8 mouse cellular contexts compared by ENCODE assay signal in the genomic region with DNA sequence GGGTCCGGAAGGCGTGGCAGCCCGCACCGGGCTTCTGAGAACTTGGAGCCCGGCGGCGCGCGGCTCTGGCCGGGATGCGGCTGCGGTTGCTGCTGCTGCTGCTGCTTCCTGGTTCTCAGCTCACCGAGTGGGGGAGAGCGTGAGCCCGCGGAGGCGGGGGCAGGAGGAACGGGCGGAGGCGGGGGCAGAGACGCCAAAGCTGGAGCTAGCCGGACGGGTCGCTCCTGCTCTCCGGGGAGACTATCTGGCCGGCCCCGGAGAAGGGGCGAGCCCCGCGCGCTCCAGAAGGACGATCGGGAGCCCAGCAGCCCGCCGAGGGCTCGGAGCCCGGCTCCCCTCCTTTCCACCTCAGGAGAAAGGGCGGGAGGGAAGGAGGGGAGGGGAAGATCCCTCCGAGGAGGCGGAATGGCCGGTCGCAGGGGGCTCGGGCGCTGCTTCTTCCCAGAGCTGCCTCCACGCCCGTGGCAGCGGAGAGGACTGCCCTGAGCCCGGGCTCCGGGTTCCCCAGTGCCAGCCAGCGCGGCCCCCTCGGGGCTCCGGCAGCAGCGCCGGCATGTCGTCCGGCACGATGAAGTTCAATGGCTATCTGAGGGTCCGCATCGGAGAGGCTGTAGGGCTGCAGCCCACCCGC. TPM values are rescaled to one million over a fixed set of nuclear protein-coding genes. Genes with fewer than 3 reads are reported as not detected.
DNase-seq lines count a peak whose midpoint lies in the region; ATAC-seq and TF ChIP-seq lines count a peak whose summit lies in the region.

A gene (plus strand): TSS at position 187 of the 631 bp plus-strand sequence.

- H3K27me3 ChIP-seq in lung, embryonic 14.5 days (ENCODE audit: insufficient read depth, low read length) = peaks cover 13% of the 10 kb centered on the region
- H3K27me3 ChIP-seq in neural tube, embryonic 14.5 days (ENCODE audit: control insufficient read depth, insufficient read depth, low read length) = peaks cover 17% of the 10 kb centered on the region; the same call in 1 of the 2 replicates
- peaks cover 2% of the 10 kb centered on the region; the same call in 1 of the 2 replicates for H3K27me3 ChIP-seq in testis, adult 2 months (ENCODE audit: control insufficient read depth, insufficient read depth, low read length)

- peak; percentile 59 for TF ChIP-seq CTCF in layer of hippocampus, adult 2 months (conservative IDR thresholded peaks at IDR 0.05)
- peak; percentile 56 for TF ChIP-seq CTCF in lung, embryonic 14.5 days (IDR thresholded peaks at IDR 0.05; ENCODE audit: low read depth)
- TF ChIP-seq CTCF in testis, adult 2 months (IDR thresholded peaks at IDR 0.05; ENCODE audit: control insufficient read depth, insufficient read depth, insufficient replicate concordance, low read depth, low read length) = no peak

- H3K4me3 ChIP-seq in layer of hippocampus, adult 2 months = peak within 1 kb of the TSS; percentile 69
- peak within 1 kb of the TSS; percentile 70 for H3K4me3 ChIP-seq in lung, embryonic 14.5 days (ENCODE audit: low read depth, low read length)
- peak within 1 kb of the TSS; percentile 60 for H3K4me3 ChIP-seq in neural tube, embryonic 14.5 days (ENCODE audit: low read depth, low read length)
- peak within 1 kb of the TSS; percentile 34 for H3K4me3 ChIP-seq in testis, adult 2 months (ENCODE audit: control insufficient read depth, low read depth, low read length)

- H3K4me1 ChIP-seq in lung, embryonic 14.5 days (ENCODE audit: insufficient read depth) = 0 out of 2 replicates have a peak, but pooled peaks cover 3% of the 10 kb centered on the region
- H3K4me1 ChIP-seq in neural tube, embryonic 14.5 days (ENCODE audit: control insufficient read depth, insufficient read depth, low read length) = no peaks in the 10 kb centered on the region
- peaks cover 12% of the 10 kb centered on the region for H3K4me1 ChIP-seq in testis, adult 2 months (ENCODE audit: control insufficient read depth, insufficient read depth, low read length)

- ATAC-seq in lung, embryonic 14.5 days (ENCODE audit: insufficient read depth) = peak; percentile 92
- peak; percentile 89 for ATAC-seq in neural tube, embryonic 14.5 days (ENCODE audit: low read depth)

- peak within 1 kb of the TSS; percentile 91 for H3K4me2 ChIP-seq in lung, embryonic 14.5 days
- H3K4me2 ChIP-seq in neural tube, embryonic 14.5 days (ENCODE audit: low read depth, low read length) = peak within 1 kb of the TSS; percentile 95

- H3K9ac ChIP-seq in lung, embryonic 14.5 days = peak within 1 kb of the TSS; percentile 80
- H3K9ac ChIP-seq in neural tube, embryonic 14.5 days (replicated peaks; ENCODE audit: low read depth, low read length) = peak within 1 kb of the TSS; percentile 56

- DNase-seq in CD4-positive helper T cell, adult 2 months (ENCODE audit: low read depth, low spot score) = peak; percentile 92
- peak; percentile 67 for DNase-seq in brain, adult 2 months (ENCODE audit: low read depth, low spot score)
- peak; percentile 72 for DNase-seq in forelimb bud, embryonic 11.5 days (ENCODE audit: low read depth, low spot score)
- peak; percentile 87 for DNase-seq in heart, postnatal 4 days
- peak; percentile 52 to 53 for DNase-seq in layer of hippocampus, adult 2 months (ENCODE audit: low spot score in 2 of 2)
- peak; percentile 91 for DNase-seq in lung, embryonic 14.5 days

- H3K27ac ChIP-seq in layer of hippocampus, adult 2 months = peak within 1 kb of the TSS; percentile 77
- H3K27ac ChIP-seq in lung, embryonic 14.5 days (ENCODE audit: low read depth) = peak within 1 kb of the TSS; percentile 88
- H3K27ac ChIP-seq in neural tube, embryonic 14.5 days (ENCODE audit: low read depth, low read length) = peak within 1 kb of the TSS; percentile 35; the same call in 1 of the 2 replicates
- no peak within 1 kb of the TSS for H3K27ac ChIP-seq in testis, adult 2 months (ENCODE audit: control insufficient read depth, insufficient read depth, low read depth, low read length)

- no peaks in the 10 kb centered on the region for H3K36me3 ChIP-seq in lung, embryonic 14.5 days (ENCODE audit: insufficient read depth)
- no peaks in the 10 kb centered on the region for H3K36me3 ChIP-seq in neural tube, embryonic 14.5 days (ENCODE audit: control insufficient read depth, insufficient read depth, low read length)
- H3K36me3 ChIP-seq in testis, adult 2 months (ENCODE audit: control insufficient read depth, insufficient read depth, low read length) = no peaks in the 10 kb centered on the region

- under 1% methylated on average over 57 of the region's 61 CpGs for WGBS in lung, embryonic 14.5 days
- WGBS in neural tube, embryonic 14.5 days = 1% methylated on average over 45 of the region's 61 CpGs

- TF ChIP-seq POLR2A in testis, adult 2 months (IDR thresholded peaks at IDR 0.05; ENCODE audit: control insufficient read depth, low read depth, low read length) = no peak

- no peaks in the 10 kb centered on the region for H3K9me3 ChIP-seq in lung, embryonic 14.5 days (ENCODE audit: low read depth, low read length)
- H3K9me3 ChIP-seq in neural tube, embryonic 14.5 days (ENCODE audit: control insufficient read depth, low read length) = no peaks in the 10 kb centered on the region

RNA-seq across cellular contexts. Expression of the gene that starts here (rescaled TPM):
- 10 to 100 TPM; 22.6 to 23.1 TPM for total RNA-seq in heart, postnatal 4 days (2021)
- total RNA-seq in layer of hippocampus, adult 2 months (2021) = 1 to 10 TPM; 3.2 to 3.7 TPM
- 16.2 and 18.0 TPM in 2 replicates for polyA plus RNA-seq in lung, embryonic 14.5 days (2014; fragmentation: Nextera tagmentation; extraction: Ambion mirVana)
- polyA plus RNA-seq in neural tube, embryonic 14.5 days (2014; fragmentation: Nextera tagmentation; extraction: Ambion mirVana) = 8.0 and 10.9 TPM in 2 replicates
- 1.6 and 1.7 TPM in 2 replicates for polyA plus RNA-seq in testis, adult 2 months (2012; rRNA removed)

Comparison
In these comparisons a context has a peak if more than half of its experiments do, and no peak if none do; other contexts are left out.
1. RNA of the gene that starts here (total RNA-seq): 22.6 to 23.1 TPM in heart, postnatal 4 days; 3.2 to 3.7 TPM in layer of hippocampus, adult 2 months; every median in the first group is over 4 times any median in the second.
2. Peak in every context shown above with its lines, with median percentiles within 50 percentile points of each other: DNase-seq and H3K4me3 ChIP-seq.